Mouse (Mus musculus): ENCODE data around the gene Galnt2. TPM values are rescaled to one million over a fixed set of nuclear protein-coding genes. Genes with fewer than 3 reads are reported as not detected.

Galnt2 gene
- polyA plus RNA-seq, 1 experiment from 2014 or later = 48.6 TPM

DNA sequence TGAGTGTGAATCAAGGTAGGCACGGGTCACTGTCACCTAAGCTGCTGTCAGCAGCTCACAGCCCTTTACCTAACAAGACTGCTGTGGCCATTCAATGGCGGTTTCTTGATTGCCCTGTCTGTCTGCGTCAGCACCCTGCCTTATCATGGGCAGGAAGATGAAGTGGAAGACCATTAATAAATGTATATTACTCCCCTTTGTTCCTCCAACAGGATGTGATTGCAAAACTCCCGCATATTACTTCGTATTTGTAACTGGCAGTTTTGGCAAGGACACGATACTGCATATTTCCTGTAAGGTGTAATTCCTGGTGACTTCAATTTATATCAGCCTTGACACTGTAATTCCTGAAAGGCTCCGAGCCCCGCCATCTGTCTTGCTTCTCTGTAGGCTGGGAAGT is 9.7 kb downstream of the Galnt2 start:
- ATAC-seq (replicated peaks; ENCODE audit: low FRiP score) = no peak
- Histone ChIP-seq H3K4me1 (replicated peaks; ENCODE audit: control insufficient read depth, insufficient read depth, low read length) (peaks cover 7% of the 10 kb centered on the region; the same call in 1 of the 2 replicates), H3K9me3 (ENCODE audit: control insufficient read depth, low read length) (no peaks in the 10 kb centered on the region), H3K4me2 (no peak overlapping the region), H3K9ac (ENCODE audit: low read depth, low read length) (no peak overlapping the region), H3K27me3 (replicated peaks; ENCODE audit: control insufficient read depth, insufficient read depth, low read length) (no peaks in the 10 kb centered on the region), H3K4me3 (ENCODE audit: low read depth, low read length) (no peak overlapping the region), H3K36me3 (ENCODE audit: control insufficient read depth, insufficient read depth, low read length) (peaks cover 2% of the 10 kb centered on the region; the same call in 1 of the 2 replicates), H3K27ac (ENCODE audit: low read depth, low read length) (no peak overlapping the region)
- no peak for DNase-seq (ENCODE audit: low spot score)
- WGBS = 63% methylated on average over 8 of the region's 8 CpGs

- Histone ChIP-seq H3K36me3 (ENCODE audit: control insufficient read depth, insufficient read depth, low read length) (peaks cover 2% of the 10 kb centered on the region; the same call in 1 of the 2 replicates), H3K9ac (ENCODE audit: low read depth, low read length) (no peak overlapping the region), H3K4me1 (replicated peaks; ENCODE audit: control insufficient read depth, insufficient read depth, low read length) (peaks cover 7% of the 10 kb centered on the region; the same call in 1 of the 2 replicates), H3K9me3 (ENCODE audit: control insufficient read depth, low read length) (no peaks in the 10 kb centered on the region), H3K27me3 (replicated peaks; ENCODE audit: control insufficient read depth, insufficient read depth, low read length) (no peaks in the 10 kb centered on the region), H3K4me3 (ENCODE audit: low read depth, low read length) (no peak overlapping the region), H3K27ac (ENCODE audit: low read depth, low read length) (no peak overlapping the region), H3K4me2 (no peak overlapping the region)
- no peak for ATAC-seq (replicated peaks; ENCODE audit: low FRiP score)
- 81% methylated on average over 6 of the region's 6 CpGs for WGBS
- DNase-seq (ENCODE audit: low spot score) = no peak
Observed at GRCm38 (mm10) chr8:124242208-124242607, 11.0 kb downstream of the Galnt2 start.

DNA sequence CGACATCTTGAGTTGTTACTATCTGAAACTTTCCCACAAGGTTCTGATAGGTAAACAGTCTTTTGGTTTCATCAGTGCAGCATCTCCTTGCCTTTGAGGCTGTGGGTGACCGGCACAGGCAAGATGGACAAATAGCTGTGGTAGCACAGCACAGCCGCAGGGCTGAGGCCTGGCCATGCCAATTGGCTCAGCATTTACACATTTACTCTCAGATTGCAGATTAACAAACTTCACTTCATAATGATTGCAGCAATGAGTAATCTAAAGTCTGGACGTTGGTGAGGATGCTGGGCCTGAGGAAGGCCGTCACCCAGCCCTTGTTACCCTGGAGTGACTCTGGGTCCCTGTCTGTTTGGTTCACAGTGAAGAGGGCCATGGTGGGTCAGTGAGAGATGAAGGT is 11.7 kb downstream of the Galnt2 start:
- H3K4me1 ChIP-seq (replicated peaks; ENCODE audit: control insufficient read depth, insufficient read depth, low read length) = peaks cover 7% of the 10 kb centered on the region; the same call in 1 of the 2 replicates
- no peaks in the 10 kb centered on the region for H3K9me3 ChIP-seq (ENCODE audit: control insufficient read depth, low read length)
- ATAC-seq (replicated peaks; ENCODE audit: low FRiP score) (no peak), DNase-seq (ENCODE audit: low spot score) (no peak)
- no peak overlapping the region for H3K4me2 ChIP-seq
- H3K9ac ChIP-seq (ENCODE audit: low read depth, low read length) = no peak overlapping the region
- H3K36me3 ChIP-seq (ENCODE audit: control insufficient read depth, insufficient read depth, low read length) = peaks cover 2% of the 10 kb centered on the region; the same call in 1 of the 2 replicates
- no peaks in the 10 kb centered on the region for H3K27me3 ChIP-seq (replicated peaks; ENCODE audit: control insufficient read depth, insufficient read depth, low read length)
- 94% methylated on average over 5 of the region's 5 CpGs for WGBS
- no peak overlapping the region for H3K27ac ChIP-seq (ENCODE audit: low read depth, low read length)
- H3K4me3 ChIP-seq (ENCODE audit: low read depth, low read length) = no peak overlapping the region

DNA sequence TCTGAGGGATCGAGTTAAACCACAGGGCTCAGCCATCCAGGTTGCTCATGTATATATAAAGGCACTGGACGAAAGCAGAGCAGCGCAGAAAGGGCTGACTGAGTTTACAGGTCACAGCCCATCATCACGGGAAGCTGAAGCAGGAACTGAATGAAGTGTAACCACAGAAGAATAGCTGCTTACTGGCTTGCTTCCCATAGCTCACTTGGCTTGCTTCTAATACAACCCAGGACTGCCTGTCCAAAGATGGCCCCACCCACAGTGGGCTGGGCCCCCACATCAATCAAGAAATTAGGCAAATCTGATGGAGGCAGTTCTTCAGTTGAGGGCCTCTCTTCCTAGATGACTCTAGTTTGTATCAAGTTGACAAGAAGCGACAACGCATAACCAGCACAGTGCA is 16.4 kb downstream of the Galnt2 start:
- DNase-seq (ENCODE audit: low spot score) (no peak), ATAC-seq (replicated peaks; ENCODE audit: low FRiP score) (no peak)
- H3K36me3 ChIP-seq (ENCODE audit: control insufficient read depth, insufficient read depth, low read length) = peaks cover 2% of the 10 kb centered on the region; the same call in 1 of the 2 replicates
- H3K9me3 ChIP-seq (ENCODE audit: control insufficient read depth, low read length) = no peaks in the 10 kb centered on the region
- H3K4me2 ChIP-seq = no peak overlapping the region
- no peak overlapping the region for H3K27ac ChIP-seq (ENCODE audit: low read depth, low read length)
- H3K9ac ChIP-seq (ENCODE audit: low read depth, low read length) = no peak overlapping the region
- no peak overlapping the region for H3K4me3 ChIP-seq (ENCODE audit: low read depth, low read length)
- no peaks in the 10 kb centered on the region for H3K27me3 ChIP-seq (replicated peaks; ENCODE audit: control insufficient read depth, insufficient read depth, low read length)
- H3K4me1 ChIP-seq (replicated peaks; ENCODE audit: control insufficient read depth, insufficient read depth, low read length) = peaks cover 29% of the 10 kb centered on the region
- WGBS = 84% methylated on average over 6 of the region's 6 CpGs

GRCm38 (mm10) chr8:124248688-124249087 is 17.5 kb downstream of the Galnt2 start:
- Histone ChIP-seq H3K9ac (ENCODE audit: low read depth, low read length) (no peak overlapping the region), H3K4me3 (ENCODE audit: low read depth, low read length) (no peak overlapping the region), H3K9me3 (ENCODE audit: control insufficient read depth, low read length) (no peaks in the 10 kb centered on the region), H3K4me1 (replicated peaks; ENCODE audit: control insufficient read depth, insufficient read depth, low read length) (peaks cover 35% of the 10 kb centered on the region), H3K4me2 (no peak overlapping the region), H3K36me3 (ENCODE audit: control insufficient read depth, insufficient read depth, low read length) (peaks cover 2% of the 10 kb centered on the region; the same call in 1 of the 2 replicates), H3K27me3 (replicated peaks; ENCODE audit: control insufficient read depth, insufficient read depth, low read length) (no peaks in the 10 kb centered on the region), H3K27ac (ENCODE audit: low read depth, low read length) (no peak overlapping the region)
- DNase-seq (ENCODE audit: low spot score) (no peak), ATAC-seq (replicated peaks; ENCODE audit: low FRiP score) (no peak)
- 76% methylated on average over 6 of the region's 6 CpGs for WGBS

DNA sequence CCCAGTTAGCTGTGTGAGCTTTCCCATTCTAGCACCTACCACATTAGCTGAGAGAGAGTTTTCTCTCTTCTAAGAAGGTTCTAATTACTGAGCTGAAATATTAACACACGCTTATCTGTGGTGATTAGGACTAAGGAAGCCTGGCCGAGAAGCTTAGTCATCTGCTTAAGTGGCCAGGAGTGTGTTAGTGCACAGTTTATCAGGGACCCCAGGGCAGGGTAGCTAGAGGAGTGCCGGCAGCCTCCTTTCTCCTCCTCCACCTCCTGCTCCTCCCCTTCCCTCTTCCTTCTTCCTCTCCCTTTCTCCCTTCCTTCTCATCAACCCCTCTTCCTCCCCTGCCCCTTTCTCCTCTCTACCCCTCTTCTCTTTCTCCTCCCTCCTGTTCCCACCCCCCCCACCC is 19.1 kb downstream of the Galnt2 start:
- 10% methylated on average over 3 of the region's 3 CpGs for WGBS
- DNase-seq (ENCODE audit: low spot score) (no peak), ATAC-seq (replicated peaks; ENCODE audit: low FRiP score) (peak; percentile 94)
- Histone ChIP-seq H3K4me1 (replicated peaks; ENCODE audit: control insufficient read depth, insufficient read depth, low read length) (peaks cover 35% of the 10 kb centered on the region), H3K9ac (ENCODE audit: low read depth, low read length) (peak overlapping the region; percentile 26), H3K27me3 (replicated peaks; ENCODE audit: control insufficient read depth, insufficient read depth, low read length) (no peaks in the 10 kb centered on the region), H3K27ac (ENCODE audit: low read depth, low read length) (peak overlapping the region; percentile 88), H3K4me2 (peak overlapping the region; percentile 56), H3K4me3 (ENCODE audit: low read depth, low read length) (no peak overlapping the region), H3K9me3 (ENCODE audit: control insufficient read depth, low read length) (no peaks in the 10 kb centered on the region), H3K36me3 (ENCODE audit: control insufficient read depth, insufficient read depth, low read length) (no peaks in the 10 kb centered on the region)

DNA sequence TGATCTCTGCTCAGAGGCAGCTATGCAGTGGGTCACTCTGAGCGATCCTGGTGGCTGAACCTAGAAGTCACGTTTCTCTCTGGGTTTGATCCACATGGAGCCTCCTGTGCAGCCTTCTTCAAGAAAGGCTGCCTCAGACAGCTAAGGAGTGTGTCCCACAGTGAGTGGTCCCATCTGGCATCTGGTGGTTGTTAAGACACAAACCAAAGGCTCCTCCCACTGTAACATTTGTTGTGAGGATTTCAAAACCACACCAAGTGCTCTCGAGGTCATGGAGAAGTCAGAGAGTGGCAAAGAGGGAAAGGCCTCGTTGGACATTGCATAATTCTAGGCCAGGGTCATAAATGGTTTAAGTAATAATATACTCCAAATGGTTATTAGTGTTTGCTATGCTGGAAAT is 19.6 kb downstream of the Galnt2 start:
- DNase-seq (ENCODE audit: low spot score) = no peak
- Histone ChIP-seq H3K4me1 (replicated peaks; ENCODE audit: control insufficient read depth, insufficient read depth, low read length) (peaks cover 35% of the 10 kb centered on the region), H3K36me3 (ENCODE audit: control insufficient read depth, insufficient read depth, low read length) (no peaks in the 10 kb centered on the region), H3K4me3 (ENCODE audit: low read depth, low read length) (no peak overlapping the region), H3K9me3 (ENCODE audit: control insufficient read depth, low read length) (no peaks in the 10 kb centered on the region), H3K9ac (ENCODE audit: low read depth, low read length) (no peak overlapping the region; the same call in 1 of the 2 replicates), H3K27me3 (replicated peaks; ENCODE audit: control insufficient read depth, insufficient read depth, low read length) (no peaks in the 10 kb centered on the region), H3K27ac (ENCODE audit: low read depth, low read length) (peak overlapping the region; percentile 81), H3K4me2 (peak overlapping the region; percentile 56)
- 17% methylated on average over 4 of the region's 4 CpGs for WGBS
- peak; percentile 18; the same call in 1 of the 2 replicates for ATAC-seq (replicated peaks; ENCODE audit: low FRiP score)

GRCm38 (mm10) chr8:124252533-124252950 is 21.4 kb downstream of the Galnt2 start:
- no peak overlapping the region for H3K4me2 ChIP-seq
- H3K9me3 ChIP-seq (ENCODE audit: control insufficient read depth, low read length) = no peaks in the 10 kb centered on the region
- WGBS = 87% methylated on average over 5 of the region's 5 CpGs
- DNase-seq (ENCODE audit: low spot score) (no peak), ATAC-seq (replicated peaks; ENCODE audit: low FRiP score) (no peak)
- no peak overlapping the region for H3K9ac ChIP-seq (ENCODE audit: low read depth, low read length)
- H3K36me3 ChIP-seq (ENCODE audit: control insufficient read depth, insufficient read depth, low read length) = no peaks in the 10 kb centered on the region
- peaks cover 37% of the 10 kb centered on the region for H3K4me1 ChIP-seq (replicated peaks; ENCODE audit: control insufficient read depth, insufficient read depth, low read length)
- H3K27ac ChIP-seq (ENCODE audit: low read depth, low read length) = no peak overlapping the region
- no peak overlapping the region for H3K4me3 ChIP-seq (ENCODE audit: low read depth, low read length)
- H3K27me3 ChIP-seq (replicated peaks; ENCODE audit: control insufficient read depth, insufficient read depth, low read length) = no peaks in the 10 kb centered on the region

DNA sequence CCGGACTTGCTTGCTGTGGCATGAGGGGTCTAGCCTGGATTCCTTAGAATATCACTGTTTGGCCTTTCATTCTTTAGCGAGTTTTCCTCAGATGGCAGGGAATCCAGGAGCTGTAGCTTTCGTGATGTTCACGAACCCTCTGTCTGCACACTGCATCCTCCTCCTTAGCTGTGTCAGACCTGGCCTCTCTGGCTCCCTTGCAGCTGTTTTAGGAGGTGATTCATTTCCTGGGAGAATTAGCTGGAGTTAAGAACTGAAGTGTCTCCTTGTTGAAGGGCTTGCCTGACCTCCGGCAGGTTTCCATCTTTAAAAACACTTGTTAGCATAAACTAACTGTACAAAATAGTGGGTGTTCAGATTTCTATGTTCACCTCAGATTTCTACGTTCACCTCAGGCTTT is 22.7 kb downstream of the Galnt2 start:
- Histone ChIP-seq H3K36me3 (ENCODE audit: control insufficient read depth, insufficient read depth, low read length) (no peaks in the 10 kb centered on the region), H3K27me3 (replicated peaks; ENCODE audit: control insufficient read depth, insufficient read depth, low read length) (no peaks in the 10 kb centered on the region), H3K4me3 (ENCODE audit: low read depth, low read length) (no peak overlapping the region), H3K9me3 (ENCODE audit: control insufficient read depth, low read length) (no peaks in the 10 kb centered on the region), H3K4me1 (replicated peaks; ENCODE audit: control insufficient read depth, insufficient read depth, low read length) (peaks cover 39% of the 10 kb centered on the region), H3K9ac (ENCODE audit: low read depth, low read length) (no peak overlapping the region), H3K4me2 (no peak overlapping the region), H3K27ac (ENCODE audit: low read depth, low read length) (no peak overlapping the region)
- 87% methylated on average over 6 of the region's 6 CpGs for WGBS
- ATAC-seq (replicated peaks; ENCODE audit: low FRiP score) (no peak), DNase-seq (ENCODE audit: low spot score) (no peak)

Measured in liver, embryonic 11.5 days (tissue).